Mouse (Mus musculus) midbrain, embryonic 15.5 days (tissue): ENCODE measurements at regions not wholly inside any gene's neighbourhood (a gene's known extent, or its start where the extent isn't known, plus 50 kb on each side); places are given as distances from the start of the nearest gene placed in this dataset.

Source experiments
- ATAC-seq: fragments of 200-750 bp; cut with Nextera tagmentation; replicated peaks from 2 replicates; pipeline ENCODE4 v1.8.0; 2017; ENCODE audit warnings: moderate TSS enrichment
- H3K27ac ChIP-seq: fragments of 300-500 bp; sonication (generic); 2 replicates; pipeline ENCODE4 v1.5.1; 2015; ENCODE audit warnings: mild to moderate bottlenecking, inconsistent platforms
- H3K27me3 ChIP-seq: fragments of 300-500 bp; sonication (generic); replicated peaks from 2 replicates; pipeline ENCODE4 v1.6.1; 2015; ENCODE audit warnings: inconsistent platforms
- H3K36me3 ChIP-seq: fragments of 300-500 bp; sonication (generic); replicated peaks from 2 replicates; pipeline ENCODE4 v1.6.1; 2015; ENCODE audit warnings: inconsistent platforms
- H3K4me1 ChIP-seq: fragments of 300-500 bp; sonication (generic); 2 replicates; pipeline ENCODE4 v1.6.1; 2015; ENCODE audit warnings: inconsistent platforms
- H3K4me2 ChIP-seq: fragments of 300-500 bp; sonication (generic); 2 replicates; pipeline ENCODE4 v1.6.1; 2015; ENCODE audit warnings: inconsistent platforms, mild to moderate bottlenecking, moderate library complexity
- H3K4me3 ChIP-seq: fragments of 300-500 bp; sonication (generic); 2 replicates; pipeline ENCODE4 v1.5.1; 2015; ENCODE audit warnings: mild to moderate bottlenecking, inconsistent platforms
- H3K9ac ChIP-seq: fragments of 300-500 bp; sonication (generic); 2 replicates; pipeline ENCODE4 v1.6.1; 2015; ENCODE audit warnings: mild to moderate bottlenecking, inconsistent platforms
- H3K9me3 ChIP-seq: fragments of 300-500 bp; sonication (generic); 2 replicates; pipeline ENCODE4 v1.6.1; 2016; ENCODE audit warnings: inconsistent platforms
- WGBS: fragments of 180-500 bp; shearing (Covaris S2); methylation state at CpG from one replicate; pipeline ENCODE4 v1.1.7; 2015; ENCODE audit warnings: mixed read lengths; 5-methylcytosine and 5-hydroxymethylcytosine counted together

DNA sequence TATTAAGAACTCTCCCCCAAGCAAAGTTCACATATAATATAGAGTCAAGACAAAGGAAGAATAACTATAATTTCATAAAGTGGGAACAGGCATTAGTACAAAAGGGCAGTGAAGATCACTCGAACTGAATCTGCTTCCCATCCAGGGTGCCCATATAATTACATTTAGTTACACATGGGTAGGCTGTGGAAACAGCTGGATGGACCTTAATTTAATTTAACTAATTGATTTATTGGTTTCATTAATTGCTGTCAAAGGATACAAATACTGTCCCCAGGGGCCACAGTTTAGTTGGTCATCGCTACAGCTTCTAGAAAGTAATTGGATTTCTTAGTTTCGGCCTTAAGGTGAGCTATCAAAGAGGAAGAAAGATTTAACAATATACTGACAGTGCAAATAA is 91.4 kb upstream of the Col1a2 start:
- no peak overlapping the region for H3K27ac ChIP-seq
- no peaks in the 10 kb centered on the region for H3K36me3 ChIP-seq
- H3K4me3 ChIP-seq, result no peak overlapping the region
- H3K9ac ChIP-seq, result no peak overlapping the region
- 72% methylated on average over 3 of the region's 3 CpGs for WGBS
- no peaks in the 10 kb centered on the region for H3K9me3 ChIP-seq
- H3K27me3 ChIP-seq, result no peaks in the 10 kb centered on the region
- ATAC-seq, result no peak
- no peak overlapping the region for H3K4me2 ChIP-seq
- peaks cover 6% of the 10 kb centered on the region for H3K4me1 ChIP-seq

- Histone ChIP-seq H3K27me3 (no peaks in the 10 kb centered on the region), H3K27ac (no peak overlapping the region), H3K9ac (no peak overlapping the region), H3K4me2 (no peak overlapping the region), H3K4me3 (no peak overlapping the region), H3K4me1 (peaks cover 12% of the 10 kb centered on the region), H3K36me3 (no peaks in the 10 kb centered on the region), H3K9me3 (no peaks in the 10 kb centered on the region)
- ATAC-seq, result no peak
- WGBS, result 35% methylated on average over 6 of the region's 6 CpGs
These were observed 90.4 kb upstream of the Col1a2 start for GRCm38 (mm10) chr6:4414166-4414565.

DNA sequence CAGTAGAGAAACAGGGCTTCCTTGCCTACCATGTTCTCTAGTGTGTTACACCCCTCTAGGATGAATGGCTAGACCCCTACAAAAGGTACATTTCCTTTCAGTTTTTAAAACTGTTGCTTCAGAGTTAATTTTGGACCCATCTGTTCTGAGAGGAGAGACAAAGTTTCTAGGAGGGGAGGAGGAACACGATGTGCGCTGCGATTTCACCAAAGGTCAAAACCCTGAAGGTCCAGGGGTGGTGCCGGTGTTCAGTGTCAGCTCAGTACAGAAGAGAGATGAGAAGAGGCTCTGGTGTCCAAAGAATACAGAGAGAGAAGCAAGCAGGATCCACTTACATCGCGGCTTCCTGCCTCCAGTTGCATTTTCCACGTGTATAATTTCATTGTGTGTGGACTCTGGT is 89.4 kb upstream of the Col1a2 start:
- Histone ChIP-seq H3K27me3 (no peaks in the 10 kb centered on the region), H3K27ac (no peak overlapping the region), H3K9ac (no peak overlapping the region), H3K4me2 (no peak overlapping the region), H3K4me3 (no peak overlapping the region), H3K9me3 (no peaks in the 10 kb centered on the region), H3K4me1 (peaks cover 12% of the 10 kb centered on the region), H3K36me3 (no peaks in the 10 kb centered on the region)
- ATAC-seq, result no peak
- WGBS, result 87% methylated on average over 7 of the region's 7 CpGs

DNA sequence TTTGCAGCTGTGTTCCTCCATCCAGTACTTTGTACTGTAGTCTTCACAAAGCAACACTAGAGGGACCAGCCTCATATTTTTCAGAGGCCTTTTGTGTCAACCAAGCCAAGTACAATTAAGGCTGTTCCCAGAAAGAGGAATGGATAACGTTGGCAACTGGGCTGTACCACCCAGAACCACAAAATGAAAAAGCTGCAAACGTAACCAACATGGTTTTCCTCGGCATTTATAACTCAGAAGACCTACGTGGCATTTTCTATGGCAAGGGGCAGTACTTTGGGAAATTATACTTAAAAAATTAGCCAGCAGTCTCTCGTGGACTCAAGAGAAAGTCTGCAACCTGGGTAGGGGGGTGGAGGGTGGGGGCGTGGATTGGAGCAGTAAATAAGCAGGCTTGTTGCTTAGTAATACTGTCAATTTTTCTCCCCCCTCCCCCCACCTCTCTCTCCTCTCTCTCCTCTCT is 87.3 kb upstream of the Col1a2 start:
- no peaks in the 10 kb centered on the region for H3K36me3 ChIP-seq
- no peaks in the 10 kb centered on the region for H3K27me3 ChIP-seq
- H3K9ac ChIP-seq, result no peak overlapping the region
- no peak overlapping the region for H3K4me3 ChIP-seq
- peaks cover 12% of the 10 kb centered on the region for H3K4me1 ChIP-seq
- WGBS, result 39% methylated on average over 6 of the region's 6 CpGs
- H3K4me2 ChIP-seq, result peak overlapping the region; percentile 21; the same call in 1 of the 2 replicates
- H3K9me3 ChIP-seq, result no peaks in the 10 kb centered on the region
- peak overlapping the region; percentile 60; the same call in 1 of the 2 replicates for H3K27ac ChIP-seq
- ATAC-seq, result peak; percentile 90

DNA sequence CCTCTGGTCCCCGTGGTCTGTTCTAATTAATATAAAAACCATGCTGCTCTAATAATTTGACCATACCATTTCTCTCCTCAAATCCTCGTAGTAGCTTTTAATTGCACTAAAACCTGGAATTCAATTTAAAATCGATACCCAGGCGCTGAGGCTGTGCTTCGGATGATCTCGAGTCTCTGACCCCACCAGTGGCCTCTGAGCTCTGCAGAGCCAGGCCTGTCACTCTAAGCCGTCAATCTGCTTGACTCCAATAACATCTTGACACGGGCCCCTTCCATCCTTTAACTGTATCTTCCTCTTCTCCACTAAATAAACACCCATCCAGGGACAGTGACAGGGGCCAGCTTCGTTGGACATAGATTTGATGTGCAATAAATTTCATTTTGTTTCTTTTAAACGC is 86.2 kb upstream of the Col1a2 start:
- Histone ChIP-seq H3K4me3 (no peak overlapping the region), H3K27ac (no peak overlapping the region), H3K27me3 (no peaks in the 10 kb centered on the region), H3K9ac (no peak overlapping the region), H3K9me3 (no peaks in the 10 kb centered on the region), H3K4me2 (no peak overlapping the region), H3K36me3 (no peaks in the 10 kb centered on the region), H3K4me1 (peaks cover 12% of the 10 kb centered on the region)
- ATAC-seq, result no peak
- WGBS, result 54% methylated on average over 10 of the region's 10 CpGs

- 82% methylated on average over 5 of the region's 5 CpGs for WGBS
These were observed 85.7 kb upstream of the Col1a2 start for GRCm38 (mm10) chr6:4418941-4419351.

GRCm38 (mm10) chr6:4421466-4421865 is 83.1 kb upstream of the Col1a2 start:
- Histone ChIP-seq H3K4me2 (no peak overlapping the region), H3K9me3 (no peaks in the 10 kb centered on the region), H3K4me1 (peaks cover 12% of the 10 kb centered on the region), H3K27me3 (no peaks in the 10 kb centered on the region), H3K36me3 (no peaks in the 10 kb centered on the region), H3K27ac (no peak overlapping the region), H3K4me3 (no peak overlapping the region), H3K9ac (no peak overlapping the region)
- 92% methylated on average over 7 of the region's 7 CpGs for WGBS
- ATAC-seq, result no peak

More at GRCm38 (mm10) chr6:4418941-4419351, 85.7 kb upstream of the Col1a2 start:
- no peak for ATAC-seq
- Histone ChIP-seq H3K9ac (no peak overlapping the region), H3K27me3 (no peaks in the 10 kb centered on the region), H3K4me1 (peaks cover 12% of the 10 kb centered on the region), H3K4me2 (no peak overlapping the region), H3K9me3 (no peaks in the 10 kb centered on the region), H3K4me3 (no peak overlapping the region), H3K36me3 (no peaks in the 10 kb centered on the region), H3K27ac (no peak overlapping the region)

DNA sequence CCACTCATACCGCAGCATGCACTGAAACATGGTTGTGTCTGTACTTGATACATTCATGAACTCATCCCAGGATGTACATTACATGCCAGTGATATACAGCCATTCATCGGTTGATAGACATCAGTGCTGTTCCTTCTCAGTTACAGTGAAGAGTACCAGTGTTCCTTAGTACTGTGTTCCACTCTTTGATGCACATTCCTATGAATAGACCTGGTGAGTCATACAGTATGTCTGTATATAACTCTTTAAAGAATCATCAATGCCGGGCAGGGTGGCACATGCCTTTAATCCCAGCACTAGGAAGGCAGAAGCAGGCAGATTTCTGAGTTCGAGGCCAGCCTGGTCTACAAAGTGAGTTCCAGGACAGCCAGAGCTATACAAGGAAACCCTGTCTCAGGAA is 77.5 kb upstream of the Col1a2 start:
- H3K27me3 ChIP-seq, result no peaks in the 10 kb centered on the region
- no peak overlapping the region for H3K4me2 ChIP-seq
- no peak overlapping the region for H3K27ac ChIP-seq
- H3K9ac ChIP-seq, result no peak overlapping the region
- ATAC-seq, result no peak
- H3K9me3 ChIP-seq, result no peaks in the 10 kb centered on the region
- 92% methylated on average over 4 of the region's 4 CpGs for WGBS
- H3K4me3 ChIP-seq, result no peak overlapping the region
- H3K4me1 ChIP-seq, result no peaks in the 10 kb centered on the region
- no peaks in the 10 kb centered on the region for H3K36me3 ChIP-seq

DNA sequence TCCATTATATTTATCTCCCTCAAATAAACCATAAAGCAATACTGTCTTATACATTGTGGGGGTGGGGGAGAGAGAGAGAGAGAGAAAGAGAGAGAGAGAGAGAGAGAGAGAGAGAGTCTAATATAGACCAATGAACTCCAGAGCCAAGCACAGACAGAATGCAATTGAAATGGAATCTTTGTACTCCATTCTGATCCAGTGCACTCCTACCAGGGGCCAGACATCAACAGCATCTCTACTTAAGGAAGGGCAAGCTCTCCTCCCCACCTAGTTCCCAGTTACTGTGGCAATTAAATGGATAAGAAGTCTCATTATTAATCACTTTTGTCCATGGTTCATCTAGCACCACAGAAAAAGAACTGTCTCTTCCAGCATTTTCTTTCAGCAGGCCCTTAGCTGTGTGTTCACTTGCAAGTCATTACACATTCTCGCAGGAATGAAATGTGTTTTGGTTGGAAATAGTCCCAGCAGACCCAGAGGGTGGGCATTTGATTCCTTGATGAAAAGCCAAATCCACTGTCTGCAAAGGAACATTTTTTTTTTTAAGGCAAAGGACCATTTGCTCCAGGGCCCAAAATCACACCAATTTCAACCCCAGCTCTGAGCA is 73.8 kb upstream of the Col1a2 start:
- Histone ChIP-seq H3K4me1 (no peaks in the 10 kb centered on the region), H3K4me2 (no peak overlapping the region), H3K27me3 (no peaks in the 10 kb centered on the region), H3K27ac (no peak overlapping the region), H3K9me3 (no peaks in the 10 kb centered on the region), H3K9ac (no peak overlapping the region), H3K36me3 (no peaks in the 10 kb centered on the region), H3K4me3 (no peak overlapping the region)
- 62% methylated on average over 1 of the region's 1 CpGs for WGBS
- ATAC-seq, result no peak

GRCm38 (mm10) chr6:4432192-4432591 is 72.4 kb upstream of the Col1a2 start:
- no peaks in the 10 kb centered on the region for H3K9me3 ChIP-seq
- H3K4me3 ChIP-seq, result no peak overlapping the region
- no peak overlapping the region for H3K27ac ChIP-seq
- H3K36me3 ChIP-seq, result no peaks in the 10 kb centered on the region
- ATAC-seq, result no peak
- H3K27me3 ChIP-seq, result no peaks in the 10 kb centered on the region
- 84% methylated on average over 8 of the region's 8 CpGs for WGBS
- no peaks in the 10 kb centered on the region for H3K4me1 ChIP-seq
- no peak overlapping the region for H3K4me2 ChIP-seq
- no peak overlapping the region for H3K9ac ChIP-seq

DNA sequence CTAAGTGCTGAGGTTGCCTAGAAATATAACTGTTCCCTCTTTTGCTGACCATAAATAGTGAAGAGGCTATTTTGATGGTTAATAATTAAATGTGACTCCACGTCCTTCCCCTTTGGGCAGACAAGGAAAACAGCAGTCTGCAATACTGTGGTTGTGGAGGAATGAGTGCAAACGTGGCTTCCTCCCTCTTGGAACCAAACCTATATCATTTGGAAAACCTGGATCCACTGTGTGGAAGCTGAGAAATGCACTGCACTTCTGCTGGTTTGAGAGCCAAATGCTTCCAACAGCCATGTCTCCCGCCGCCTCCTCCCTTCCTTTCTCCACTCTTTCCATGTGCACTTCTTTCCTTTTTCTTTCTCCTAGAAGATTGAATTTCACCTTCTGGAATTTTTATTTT is 68.2 kb upstream of the Col1a2 start:
- no peaks in the 10 kb centered on the region for H3K27me3 ChIP-seq
- H3K27ac ChIP-seq, result no peak overlapping the region
- no peaks in the 10 kb centered on the region for H3K9me3 ChIP-seq
- ATAC-seq, result no peak
- 81% methylated on average over 4 of the region's 4 CpGs for WGBS
- no peaks in the 10 kb centered on the region for H3K4me1 ChIP-seq
- H3K36me3 ChIP-seq, result no peaks in the 10 kb centered on the region
- H3K4me3 ChIP-seq, result no peak overlapping the region
- no peak overlapping the region for H3K4me2 ChIP-seq
- H3K9ac ChIP-seq, result no peak overlapping the region

DNA sequence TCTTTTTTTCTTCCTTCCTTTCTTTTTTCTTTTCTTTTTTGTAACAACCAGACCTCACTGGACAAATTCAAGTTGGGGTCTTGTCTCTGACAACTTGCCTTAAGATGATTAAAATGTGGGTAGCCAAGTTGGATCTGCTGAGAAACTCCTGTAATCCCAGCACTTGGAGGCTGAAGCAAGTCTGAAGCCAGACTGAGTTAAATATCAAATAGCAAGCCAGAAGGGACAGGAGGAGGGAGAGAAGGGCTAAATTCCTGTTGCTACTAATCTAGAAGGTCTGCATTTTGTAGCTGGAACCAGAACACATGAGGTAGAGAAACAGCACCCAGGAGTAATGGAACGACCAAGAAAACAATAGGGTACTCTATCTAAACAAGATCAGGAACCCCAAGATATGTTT is 67.7 kb upstream of the Col1a2 start:
- Histone ChIP-seq H3K4me2 (no peak overlapping the region), H3K4me3 (no peak overlapping the region), H3K9ac (no peak overlapping the region), H3K9me3 (no peaks in the 10 kb centered on the region), H3K4me1 (no peaks in the 10 kb centered on the region), H3K27ac (no peak overlapping the region), H3K27me3 (no peaks in the 10 kb centered on the region), H3K36me3 (no peaks in the 10 kb centered on the region)
- 86% methylated on average over 1 of the region's 1 CpGs for WGBS
- ATAC-seq, result no peak

- H3K4me2 ChIP-seq, result no peak overlapping the region
- H3K27me3 ChIP-seq, result no peaks in the 10 kb centered on the region
- H3K9ac ChIP-seq, result no peak overlapping the region
- H3K9me3 ChIP-seq, result no peaks in the 10 kb centered on the region
- H3K27ac ChIP-seq, result no peak overlapping the region
- no peak for ATAC-seq
- WGBS, result 79% methylated on average over 4 of the region's 4 CpGs
- H3K36me3 ChIP-seq, result no peaks in the 10 kb centered on the region
- no peaks in the 10 kb centered on the region for H3K4me1 ChIP-seq
- no peak overlapping the region for H3K4me3 ChIP-seq
These were observed 62.9 kb upstream of the Col1a2 start for GRCm38 (mm10) chr6:4441618-4442167.
